Mouse (Mus musculus) forebrain, embryonic 10.5 days (tissue): ENCODE measurements around the gene Adamts20. TPM values are rescaled to one million over a fixed set of nuclear protein-coding genes. Genes with fewer than 3 reads are reported as not detected.

ENCODE experiments used
- DNase-seq: peaks from one replicate; pipeline ENCODE4 v3.0.0-alpha.2; 2017; ENCODE audit warnings: low spot score; ENCODE audit errors: extremely low spot score
- H3K27ac ChIP-seq: fragments of 300-500 bp; sonication (generic); 2 replicates; pipeline ENCODE4 v1.5.1; 2016; ENCODE audit warnings: mild to moderate bottlenecking
- H3K27me3 ChIP-seq: fragments of 300-500 bp; sonication (generic); 2 replicates; pipeline ENCODE4 v1.6.1; 2016; ENCODE audit warnings: mild to moderate bottlenecking; ENCODE audit not compliant: poor library complexity, severe bottlenecking
- H3K36me3 ChIP-seq: fragments of 300-500 bp; sonication (generic); replicated peaks from 2 replicates; pipeline ENCODE4 v1.6.1; 2016; ENCODE audit warnings: mild to moderate bottlenecking, moderate library complexity
- H3K4me1 ChIP-seq: fragments of 300-500 bp; sonication (generic); 2 replicates; pipeline ENCODE4 v1.6.1; 2016
- H3K4me3 ChIP-seq: fragments of 300-500 bp; sonication (generic); 2 replicates; pipeline ENCODE4 v1.5.1; 2016; ENCODE audit warnings: mild to moderate bottlenecking, moderate library complexity
- H3K9me3 ChIP-seq: fragments of 300-500 bp; sonication (generic); 2 replicates; pipeline ENCODE4 v1.6.1; 2016; ENCODE audit warnings: mild to moderate bottlenecking, moderate library complexity
- WGBS: fragments of 180-500 bp; shearing (Covaris S2); methylation state at CpG from one replicate; pipeline ENCODE4 v1.1.7; 2016; 5-methylcytosine and 5-hydroxymethylcytosine counted together
- polyA plus RNA-seq: library from polyadenylated mRNA; unstranded; fragments of >200 nt; fragmentation: Nextera tagmentation; extraction: Ambion mirVana; gene quantifications from 2 replicates; pipeline ENCODE4 v1.2.1, GENCODE M21; 2016

Adamts20 gene
- polyA plus RNA-seq, 1 experiment from 2014 or later, result 5.4 TPM

GRCm38 (mm10) chr15:94307888-94308287, 157.3 kb downstream of the Adamts20 start:
- Histone ChIP-seq H3K27me3 (no peaks in the 10 kb centered on the region), H3K27ac (no peak overlapping the region), H3K4me3 (no peak overlapping the region), H3K36me3 (no peaks in the 10 kb centered on the region), H3K9me3 (no peaks in the 10 kb centered on the region), H3K4me1 (no peaks in the 10 kb centered on the region)
- 91% methylated on average over 9 of the region's 9 CpGs for WGBS
- no peak for DNase-seq

DNA sequence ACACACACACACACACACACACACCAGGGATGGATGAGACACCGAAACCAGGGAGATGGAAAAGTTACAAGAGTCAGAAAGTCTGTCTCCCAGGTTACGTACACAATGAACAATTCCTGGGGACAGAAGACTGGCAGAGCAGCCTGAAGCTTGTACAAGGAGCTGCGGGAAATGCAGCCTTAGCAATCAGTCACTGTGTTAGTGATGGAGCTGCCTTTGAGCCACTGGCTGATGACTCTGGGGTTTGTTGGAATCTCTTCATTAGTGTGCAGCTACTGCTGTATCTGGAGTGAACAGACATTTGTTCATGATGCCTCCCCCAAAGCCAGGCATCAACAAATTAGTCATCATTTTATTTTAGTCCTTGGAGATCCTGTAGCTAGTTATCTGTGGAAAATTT, 162.1 kb downstream of the Adamts20 start:
- no peak for DNase-seq
- no peaks in the 10 kb centered on the region for H3K4me1 ChIP-seq
- WGBS, result 94% methylated on average over 3 of the region's 3 CpGs
- no peaks in the 10 kb centered on the region for H3K36me3 ChIP-seq
- H3K9me3 ChIP-seq, result no peaks in the 10 kb centered on the region
- no peak overlapping the region for H3K27ac ChIP-seq
- H3K4me3 ChIP-seq, result no peak overlapping the region
- H3K27me3 ChIP-seq, result no peaks in the 10 kb centered on the region

DNA sequence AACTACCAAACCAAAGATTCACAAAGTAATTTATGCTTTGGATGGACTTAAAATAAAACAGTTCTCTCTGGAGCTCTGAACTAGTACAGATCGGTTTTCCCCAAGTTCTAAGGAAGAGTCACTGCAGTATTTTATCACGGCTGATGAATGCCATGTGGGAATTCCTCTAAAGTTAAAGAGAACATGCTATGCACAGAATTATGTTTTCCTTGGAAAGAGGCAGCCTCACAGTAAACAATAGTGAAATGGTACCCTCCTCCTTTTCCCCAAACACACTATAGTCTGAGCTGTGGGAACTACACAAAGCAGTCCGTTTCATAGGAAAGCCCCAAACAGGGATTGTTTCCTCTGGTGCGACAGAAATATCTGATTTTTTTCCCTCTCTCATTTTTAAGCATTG, 171.1 kb downstream of the Adamts20 start:
- H3K36me3 ChIP-seq, result no peaks in the 10 kb centered on the region
- no peak overlapping the region for H3K4me3 ChIP-seq
- WGBS, result 88% methylated on average over 4 of the region's 4 CpGs
- no peaks in the 10 kb centered on the region for H3K27me3 ChIP-seq
- H3K4me1 ChIP-seq, result no peaks in the 10 kb centered on the region
- H3K27ac ChIP-seq, result no peak overlapping the region
- no peaks in the 10 kb centered on the region for H3K9me3 ChIP-seq
- DNase-seq, result no peak

- WGBS, result 93% methylated on average over 2 of the region's 2 CpGs
- Histone ChIP-seq H3K27ac (no peak overlapping the region), H3K4me3 (no peak overlapping the region), H3K36me3 (no peaks in the 10 kb centered on the region), H3K9me3 (no peaks in the 10 kb centered on the region), H3K4me1 (no peaks in the 10 kb centered on the region; the same call in 1 of the 2 replicates), H3K27me3 (no peaks in the 10 kb centered on the region)
- no peak for DNase-seq
Measured at GRCm38 (mm10) chr15:94288015-94288414, 177.2 kb downstream of the Adamts20 start.

- WGBS, result 83% methylated on average over 3 of the region's 3 CpGs
- no peak overlapping the region for H3K4me3 ChIP-seq
Measured at GRCm38 (mm10) chr15:94287495-94287894, 177.7 kb downstream of the Adamts20 start.

GRCm38 (mm10) chr15:94276418-94276817, 188.8 kb downstream of the Adamts20 start:
- no peak for DNase-seq
- no peaks in the 10 kb centered on the region for H3K36me3 ChIP-seq
- 89% methylated on average over 8 of the region's 8 CpGs for WGBS
- H3K4me3 ChIP-seq, result no peak overlapping the region
- H3K4me1 ChIP-seq, result no peaks in the 10 kb centered on the region
- H3K27ac ChIP-seq, result no peak overlapping the region
- no peaks in the 10 kb centered on the region for H3K9me3 ChIP-seq
- H3K27me3 ChIP-seq, result no peaks in the 10 kb centered on the region

More at GRCm38 (mm10) chr15:94287495-94287894, 177.7 kb downstream of the Adamts20 start:
- Histone ChIP-seq H3K9me3 (no peaks in the 10 kb centered on the region), H3K27me3 (no peaks in the 10 kb centered on the region), H3K36me3 (no peaks in the 10 kb centered on the region), H3K27ac (no peak overlapping the region), H3K4me1 (no peaks in the 10 kb centered on the region; the same call in 1 of the 2 replicates)
- DNase-seq, result no peak

- no peak overlapping the region for H3K4me3 ChIP-seq
- WGBS, result 50% methylated on average over 10 of the region's 10 CpGs
- H3K36me3 ChIP-seq, result no peaks in the 10 kb centered on the region
- no peak overlapping the region for H3K27ac ChIP-seq
- H3K9me3 ChIP-seq, result no peaks in the 10 kb centered on the region
- H3K4me1 ChIP-seq, result no peaks in the 10 kb centered on the region
- H3K27me3 ChIP-seq, result no peaks in the 10 kb centered on the region
- DNase-seq, result peak; percentile 76
Measured at GRCm38 (mm10) chr15:94265630-94266029, 199.6 kb downstream of the Adamts20 start.

DNA sequence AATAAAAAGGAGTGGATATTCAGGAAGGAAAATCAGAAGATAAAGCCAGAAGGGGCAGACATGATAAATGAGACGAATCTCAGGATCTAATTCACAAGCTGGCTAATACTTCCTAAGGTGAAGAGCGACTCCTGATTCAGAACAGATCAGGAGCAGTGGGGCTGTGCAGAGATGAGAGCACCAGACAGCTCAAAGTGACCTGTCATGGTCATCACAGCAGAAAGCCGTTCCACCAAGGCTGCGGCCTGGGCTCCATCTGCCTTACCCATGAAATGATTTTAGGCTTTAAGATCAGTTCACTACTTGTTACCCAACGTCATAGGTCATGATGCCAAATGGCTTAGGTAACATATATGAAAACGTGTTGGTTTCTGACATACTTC, 200.7 kb downstream of the Adamts20 start:
- DNase-seq, result no peak
- 83% methylated on average over 6 of the region's 6 CpGs for WGBS
- no peaks in the 10 kb centered on the region for H3K36me3 ChIP-seq

DNA sequence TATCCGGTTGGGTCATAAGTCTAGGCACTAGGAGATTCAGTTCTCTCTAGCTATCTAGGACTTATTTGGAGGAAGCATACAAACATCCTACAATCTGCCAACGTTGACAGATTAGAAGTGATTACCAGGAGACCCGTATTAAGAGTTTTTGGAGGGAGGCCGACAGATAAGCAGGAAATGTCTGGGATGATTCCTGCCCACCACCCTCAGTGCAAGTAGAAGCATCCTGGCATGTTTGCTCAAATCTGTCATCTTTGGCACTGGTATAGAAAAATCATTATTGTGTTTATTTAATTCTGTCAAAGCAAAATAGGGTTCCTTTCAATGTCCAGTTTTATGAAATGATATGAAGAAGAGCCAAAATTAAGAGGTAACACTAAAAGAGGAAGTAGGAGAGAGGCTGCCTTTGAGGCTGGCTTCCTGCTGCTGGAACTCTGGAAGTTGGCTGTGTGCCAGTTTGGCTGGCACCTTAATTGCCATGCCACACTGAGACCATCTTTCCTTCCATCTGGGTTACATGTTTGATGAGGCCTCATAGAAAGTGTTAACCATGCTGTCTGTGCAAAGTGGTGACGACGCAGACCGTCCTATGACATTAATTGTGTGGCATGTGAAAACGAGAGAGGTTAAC, 201.2 kb downstream of the Adamts20 start:
- Histone ChIP-seq H3K4me3 (no peak overlapping the region), H3K27me3 (no peaks in the 10 kb centered on the region), H3K27ac (no peak overlapping the region), H3K4me1 (no peaks in the 10 kb centered on the region), H3K36me3 (no peaks in the 10 kb centered on the region), H3K9me3 (no peaks in the 10 kb centered on the region)
- no peak for DNase-seq
- 87% methylated on average over 8 of the region's 8 CpGs for WGBS

More for the DNA sequence above, 200.7 kb downstream of the Adamts20 start:
- Histone ChIP-seq H3K4me1 (no peaks in the 10 kb centered on the region), H3K9me3 (no peaks in the 10 kb centered on the region), H3K27ac (no peak overlapping the region), H3K4me3 (no peak overlapping the region), H3K27me3 (no peaks in the 10 kb centered on the region)

DNA sequence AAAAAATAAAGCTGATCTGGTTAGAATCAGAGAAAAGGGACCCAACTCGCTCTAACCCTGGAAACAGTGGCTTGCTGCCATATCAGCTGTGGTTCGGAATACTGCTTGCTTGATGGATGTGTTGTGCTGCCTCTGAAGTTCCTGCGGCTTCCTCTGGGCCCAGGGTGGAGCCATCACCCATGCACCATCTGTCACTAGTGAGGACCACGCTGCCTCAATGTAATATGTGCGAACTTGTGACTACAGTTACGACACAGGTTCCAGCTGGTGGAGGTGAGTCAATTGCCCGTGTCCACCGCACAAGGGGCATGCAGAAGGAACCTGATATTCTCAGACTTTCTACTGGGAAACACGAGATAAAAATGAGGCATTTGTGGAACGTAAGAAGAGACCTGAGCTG, 202.0 kb downstream of the Adamts20 start:
- DNase-seq, result no peak
- WGBS, result 86% methylated on average over 10 of the region's 10 CpGs
- no peak overlapping the region for H3K4me3 ChIP-seq
- H3K4me1 ChIP-seq, result no peaks in the 10 kb centered on the region
- no peaks in the 10 kb centered on the region for H3K36me3 ChIP-seq
- H3K27ac ChIP-seq, result no peak overlapping the region
- H3K27me3 ChIP-seq, result no peaks in the 10 kb centered on the region
- H3K9me3 ChIP-seq, result no peaks in the 10 kb centered on the region

DNA sequence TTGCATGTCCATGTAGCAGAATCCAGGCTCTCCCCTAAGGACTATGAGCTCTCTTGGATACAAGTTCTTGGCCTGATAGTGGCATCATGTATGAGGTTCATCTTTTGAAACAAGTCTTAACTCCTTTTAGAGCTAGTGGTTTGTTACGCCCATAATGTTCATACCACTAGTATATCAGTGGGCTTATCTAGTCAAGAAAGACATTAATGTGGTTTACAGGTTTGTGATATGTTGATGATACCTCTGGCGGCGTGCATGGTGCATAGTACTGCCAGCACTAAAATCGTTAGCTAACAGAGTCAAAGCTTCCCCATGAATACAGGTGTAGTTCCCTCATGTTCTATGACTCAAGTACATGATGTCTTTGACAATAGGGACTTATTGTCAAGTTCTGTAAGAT, 205.7 kb downstream of the Adamts20 start:
- WGBS, result 95% methylated on average over 4 of the region's 4 CpGs
- H3K9me3 ChIP-seq, result no peaks in the 10 kb centered on the region
- no peak for DNase-seq
- no peaks in the 10 kb centered on the region for H3K36me3 ChIP-seq
- H3K4me3 ChIP-seq, result no peak overlapping the region
- no peaks in the 10 kb centered on the region for H3K27me3 ChIP-seq
- H3K27ac ChIP-seq, result no peak overlapping the region
- no peaks in the 10 kb centered on the region for H3K4me1 ChIP-seq

DNA sequence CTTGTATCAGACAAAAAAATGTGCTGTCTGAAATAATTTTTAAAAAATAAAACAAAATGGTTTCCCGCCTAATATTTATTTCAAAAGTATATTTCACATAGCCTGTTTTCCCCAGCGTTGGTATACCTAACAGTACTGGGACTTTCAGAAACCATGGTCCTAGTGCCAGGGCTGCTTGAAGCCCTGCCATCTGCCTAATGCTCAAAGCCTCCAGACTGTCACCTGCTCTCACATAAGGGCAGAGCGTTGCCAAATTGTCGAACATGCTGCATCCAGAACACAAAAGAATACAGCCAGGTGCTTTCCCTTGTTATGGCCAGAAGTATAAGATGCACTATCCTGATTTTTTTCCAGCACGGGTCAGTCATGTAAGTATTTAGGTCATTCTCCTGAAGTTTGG, 209.7 kb downstream of the Adamts20 start:
- Histone ChIP-seq H3K36me3 (no peaks in the 10 kb centered on the region), H3K4me3 (no peak overlapping the region), H3K9me3 (no peaks in the 10 kb centered on the region), H3K4me1 (no peaks in the 10 kb centered on the region), H3K27ac (no peak overlapping the region), H3K27me3 (no peaks in the 10 kb centered on the region)
- no peak for DNase-seq
- 91% methylated on average over 5 of the region's 5 CpGs for WGBS

- no peaks in the 10 kb centered on the region for H3K9me3 ChIP-seq
- WGBS, result 75% methylated on average over 3 of the region's 3 CpGs
- DNase-seq, result no peak
Measured at GRCm38 (mm10) chr15:94254861-94255516, 210.2 kb downstream of the Adamts20 start.

More at GRCm38 (mm10) chr15:94254861-94255516, 210.2 kb downstream of the Adamts20 start:
- Histone ChIP-seq H3K27me3 (no peaks in the 10 kb centered on the region), H3K36me3 (no peaks in the 10 kb centered on the region), H3K4me1 (no peaks in the 10 kb centered on the region), H3K4me3 (no peak overlapping the region), H3K27ac (no peak overlapping the region)
